Mouse (Mus musculus) brain, adult 2 months (tissue): ENCODE measurements around the gene Arhgap1.

Source experiments
- DNase-seq: peaks from one replicate; pipeline ENCODE4 v3.0.0; 2011; ENCODE audit warnings: low read depth, low spot score

Arhgap1 gene

GRCm38 (mm10) chr2:91646733-91647132, 2.9 kb upstream of the Arhgap1 start:
- peak; percentile 83 for DNase-seq

GRCm38 (mm10) chr2:91649152-91649551, 508 bp upstream of the Arhgap1 start:
- no peak for DNase-seq

GRCm38 (mm10) chr2:91650360-91650995, 818 bp downstream of the Arhgap1 start:
- peak; percentile 36 for DNase-seq

GRCm38 (mm10) chr2:91651458-91652258, 2.0 kb downstream of the Arhgap1 start:
- peak; percentile 33 for DNase-seq

GRCm38 (mm10) chr2:91652863-91653262, 3.2 kb downstream of the Arhgap1 start:
- peak; percentile 80 for DNase-seq

- DNase-seq: no peak
These were observed 5.7 kb downstream of the Arhgap1 start for GRCm38 (mm10) chr2:91655388-91655787.

GRCm38 (mm10) chr2:91655827-91656226, 6.2 kb downstream of the Arhgap1 start:
- no peak for DNase-seq

GRCm38 (mm10) chr2:91656774-91657173, 7.1 kb downstream of the Arhgap1 start:
- no peak for DNase-seq

GRCm38 (mm10) chr2:91659657-91660056, 10.0 kb downstream of the Arhgap1 start:
- DNase-seq: no peak

- DNase-seq: no peak
These were observed 11.3 kb downstream of the Arhgap1 start for GRCm38 (mm10) chr2:91660981-91661380.

- peak; percentile 45 for DNase-seq
These were observed 15.1 kb downstream of the Arhgap1 start for GRCm38 (mm10) chr2:91664780-91665179.

- no peak for DNase-seq
These were observed 16.8 kb downstream of the Arhgap1 start for GRCm38 (mm10) chr2:91666386-91666910.

- no peak for DNase-seq
These were observed 18.1 kb downstream of the Arhgap1 start for GRCm38 (mm10) chr2:91667747-91668146.

GRCm38 (mm10) chr2:91669326-91669725, 19.7 kb downstream of the Arhgap1 start:
- no peak for DNase-seq

GRCm38 (mm10) chr2:91670038-91670437, 20.4 kb downstream of the Arhgap1 start:
- DNase-seq: no peak

- DNase-seq: no peak
These were observed 23.9 kb downstream of the Arhgap1 start for GRCm38 (mm10) chr2:91673587-91673986.

- peak; percentile 83 for DNase-seq
These were observed 25.2 kb downstream of the Arhgap1 start for GRCm38 (mm10) chr2:91674895-91675294.

GRCm38 (mm10) chr2:91676420-91676819, 26.8 kb downstream of the Arhgap1 start:
- no peak for DNase-seq

GRCm38 (mm10) chr2:91676961-91677360, 27.3 kb downstream of the Arhgap1 start:
- no peak for DNase-seq

GRCm38 (mm10) chr2:91682850-91683249, 33.2 kb downstream of the Arhgap1 start:
- DNase-seq: peak; percentile 91

GRCm38 (mm10) chr2:91683919-91684318, 34.3 kb downstream of the Arhgap1 start:
- peak; percentile 70 for DNase-seq

GRCm38 (mm10) chr2:91689452-91689851, 39.8 kb downstream of the Arhgap1 start:
- DNase-seq: peak; percentile 83
